23 mouse cellular contexts compared by ENCODE assay signal in genomic region chr1:89609964-89610363, GRCm38 (mm10).
DNase-seq lines count a peak whose midpoint lies in the region; ATAC-seq and TF ChIP-seq lines count a peak whose summit lies in the region.
"Had no signal": no experiment of that assay in that cellular context is flagged by ENCODE, and none has a peak within 500 bp of the region (broad histone marks: within the 10 kb centered on the region; RNA-seq: fewer than 3 reads in every experiment).

No protein-coding gene starts in this region.

- H3K36me3 ChIP-seq in megakaryocyte, embryonic 14.5 days (replicated peaks; ENCODE audit: low read length): peaks cover 6% of the 10 kb centered on the region

- no peak for DNase-seq in adipocyte (ENCODE audit: low spot score)
- no peak for DNase-seq in ovary, adult 18-20 months (ENCODE audit: low spot score)
- DNase-seq in left cerebral cortex, postnatal 10 days (ENCODE audit: extremely low spot score in 1 of 2, low spot score in 2 of 2): no peak
- DNase-seq: adrenal gland, postnatal 10 days; adrenal gland, postnatal 36 days; cerebellum, adult 11 months; cerebellum, adult 2 months; cerebellum, postnatal 10 days; cerebellum, postnatal 36 days; gastrocnemius, postnatal 10 days; gastrocnemius, postnatal 36 days; heart, adult 11 months; heart, postnatal 36 days had no signal

- peak overlapping the region; percentile 43 for H3K4me3 ChIP-seq in bone marrow, adult 2 months (replicated peaks; ENCODE audit: control insufficient read depth, low read depth, low read length)
- peak overlapping the region; percentile 39 for H3K4me3 ChIP-seq in megakaryocyte, embryonic 14.5 days (replicated peaks)
- H3K4me3 ChIP-seq: forebrain, embryonic 10.5 days; forebrain, embryonic 13.5 days had no signal

- peak overlapping the region; percentile 84 for H3K27ac ChIP-seq in bone marrow, adult 2 months (ENCODE audit: control insufficient read depth, insufficient read depth, low read depth, low read length, poor library complexity)
- H3K27ac ChIP-seq: forebrain, embryonic 10.5 days; forebrain, embryonic 13.5 days; hindbrain, embryonic 14.5 days; hindbrain, postnatal 0 days had no signal

- intact Hi-C loops in left cerebral cortex, postnatal 10 days (cut with DNase I): no loop called here

- peak; percentile 66 for ATAC-seq in granulocyte monocyte progenitor cell, adult 5-6 weeks (replicated peaks; ENCODE audit: poor library complexity, severe bottlenecking)
- ATAC-seq: activated CD4-positive, CD25-positive, alpha-beta regulatory T cell, adult 4 months; forebrain, embryonic 13.5 days; forebrain, embryonic 16.5 days; hindbrain, postnatal 0 days; inflammation-experienced regulatory T-cells, adult 6 months had no signal

- no peak for TF ChIP-seq CTCF in bone marrow, adult 2 months (IDR thresholded peaks at IDR 0.05; ENCODE audit: control insufficient read depth, insufficient read depth, low read length)

- TF ChIP-seq POLR2A in bone marrow, adult 2 months (IDR thresholded peaks at IDR 0.05; ENCODE audit: borderline replicate concordance, control insufficient read depth, low read depth, low read length): no peak

- 15% methylated on average over 5 of the region's 5 CpGs for WGBS in bone marrow, adult 2 months

- H3K27me3 ChIP-seq in megakaryocyte, embryonic 14.5 days (replicated peaks): peaks cover 23% of the 10 kb centered on the region
- H3K27me3 ChIP-seq: forebrain, embryonic 13.5 days had no signal

- H3K9me3 ChIP-seq in megakaryocyte, embryonic 14.5 days: peaks cover 13% of the 10 kb centered on the region
- H3K9me3 ChIP-seq: forebrain, embryonic 10.5 days; forebrain, embryonic 13.5 days had no signal

- H3K4me1 ChIP-seq in bone marrow, adult 2 months (ENCODE audit: control insufficient read depth, insufficient read depth, low read length): peaks cover 17% of the 10 kb centered on the region
- peaks cover 16% of the 10 kb centered on the region for H3K4me1 ChIP-seq in megakaryocyte, embryonic 14.5 days
- H3K4me1 ChIP-seq: forebrain, embryonic 13.5 days had no signal
